Mouse (Mus musculus): ENCODE data around the gene Gdf2.

- TF ChIP-seq CTCF (IDR thresholded peaks at IDR 0.05; ENCODE audit: extremely low read depth, insufficient read length, insufficient replicate concordance, low read depth, low read length) (no peak), POLR2A (IDR thresholded peaks at IDR 0.05; ENCODE audit: low read depth, low read length) (no peak)
Observed at GRCm38 (mm10) chr14:33952233-33952981, 11.6 kb downstream of the Gdf2 start.
